Mouse (Mus musculus) E14TG2a.4 (cell line): ENCODE results near the gene Tmem269.

ENCODE experiments used
- CTCF ChIP-seq: conservative IDR thresholded peaks from 2 replicates; pipeline ENCODE4 v1.5.1; 2014; ENCODE audit warnings: low read length
- NANOG ChIP-seq: IDR thresholded peaks from 2 replicates; pipeline ENCODE4 v1.6.1; 2014; ENCODE audit warnings: borderline replicate concordance, low read length, mixed read lengths
- POU5F1 ChIP-seq: IDR thresholded peaks from 2 replicates; pipeline ENCODE4 v1.6.1; 2014; ENCODE audit warnings: low read length, borderline replicate concordance

GRCm38 (mm10) chr4:119180133-119180707 is 37.8 kb downstream of the Tmem269 start:
- peak; percentile 30; the same call in 1 of the 2 replicates for TF ChIP-seq CTCF
- TF ChIP-seq POU5F1: no peak
- TF ChIP-seq NANOG: no peak
